Mouse (Mus musculus): ENCODE measurements around the gene Cyp2d22. TPM values are rescaled to one million over a fixed set of nuclear protein-coding genes. Genes with fewer than 3 reads are reported as not detected.

Cyp2d22 gene
- 0.07 and 0.80 TPM in 2 replicates for polyA plus RNA-seq (2012; ENCODE audit: low replicate concordance)

DNA sequence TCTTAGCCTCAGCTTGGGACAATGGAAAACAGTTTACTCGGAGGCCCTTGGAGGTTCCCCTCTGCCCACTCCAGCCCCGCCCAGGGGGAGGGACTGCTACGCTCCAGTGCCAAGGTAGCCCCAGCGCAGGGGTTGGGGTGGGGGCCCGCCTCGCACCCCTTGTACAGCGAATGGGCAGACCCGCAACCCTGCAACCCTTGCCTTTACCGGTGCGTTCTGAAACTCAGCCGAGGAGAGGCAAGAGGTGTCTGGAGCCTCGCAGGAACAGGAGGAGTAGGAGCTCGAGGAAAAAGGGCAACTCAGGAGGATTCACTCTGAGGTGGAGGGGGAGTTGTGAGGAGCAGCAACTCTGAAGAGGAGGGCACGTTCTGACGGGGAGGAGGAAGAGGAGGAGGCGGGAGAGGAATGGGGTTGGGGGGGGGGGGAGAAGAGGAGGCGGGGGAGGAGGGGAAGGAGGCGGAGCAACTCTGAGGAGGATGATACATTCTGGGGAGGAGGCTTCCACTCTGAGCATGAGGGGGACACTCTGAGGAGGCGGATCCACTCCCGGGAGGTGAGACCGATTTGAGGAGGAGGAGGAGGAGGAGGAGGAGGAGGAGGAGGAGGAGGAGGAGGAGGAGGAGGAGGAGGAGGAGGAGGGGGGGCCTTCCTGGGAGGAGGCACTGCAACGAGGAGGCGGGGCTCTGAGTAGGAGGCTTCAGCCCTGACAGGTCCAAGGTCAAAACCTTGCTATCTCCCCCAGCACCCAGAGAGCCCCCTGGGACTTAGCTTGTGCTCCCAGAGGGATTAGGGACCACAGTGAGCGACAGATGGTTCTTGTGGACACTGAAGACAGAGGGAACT is at the start of gene Cyp2d22:
Gene Cyp2d22, minus strand, starts transcription at position 390 of the 843 bp plus-strand sequence.

DNA sequence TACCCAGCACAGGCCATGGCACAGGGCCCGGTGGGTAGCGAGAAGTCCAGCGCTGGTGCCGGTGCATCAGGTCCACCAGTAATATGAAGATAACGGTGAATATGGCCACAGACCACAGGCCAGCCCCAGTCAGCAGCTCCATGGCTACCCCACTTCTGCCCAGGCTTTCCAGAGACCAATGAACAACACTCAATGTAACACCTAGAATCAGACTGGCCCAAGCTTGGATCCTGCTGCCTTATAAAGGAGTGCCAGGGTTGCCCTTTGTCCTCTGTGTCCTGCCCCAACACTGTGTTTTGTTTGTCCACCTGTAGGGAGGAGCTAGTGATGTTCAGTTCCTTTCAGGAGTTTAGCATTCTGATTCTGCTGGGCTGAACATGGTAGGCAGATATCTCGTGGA is 26.9 kb upstream of the Cyp2d22 start, which contains the start of gene Cyp2d10:
Gene Cyp2d10, minus strand, starts transcription at position 215 of the 400 bp plus-strand sequence.

DNA sequence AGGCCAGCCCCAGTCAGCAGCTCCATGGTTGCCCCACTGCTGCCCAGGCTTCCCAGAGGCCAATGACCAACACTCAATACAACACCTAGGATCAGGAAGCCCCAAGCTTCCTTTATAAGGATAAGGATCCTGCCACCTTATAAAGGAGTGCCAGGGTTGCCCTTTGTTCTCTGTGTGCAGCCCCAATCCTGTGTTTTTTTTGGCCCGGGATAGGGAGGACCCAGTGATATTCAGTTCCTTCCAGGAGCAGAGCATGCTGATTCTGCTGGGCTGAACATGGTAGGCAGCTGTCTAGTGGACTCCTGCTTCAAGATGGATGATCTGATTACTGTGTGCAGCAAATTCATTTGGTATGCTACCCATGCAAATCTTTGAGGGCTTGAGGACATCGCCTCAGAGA is 13.9 kb upstream of the Cyp2d22 start, which contains the start of gene Cyp2d11:
Gene Cyp2d11, minus strand, starts transcription at position 101 of the 400 bp plus-strand sequence.

DNA sequence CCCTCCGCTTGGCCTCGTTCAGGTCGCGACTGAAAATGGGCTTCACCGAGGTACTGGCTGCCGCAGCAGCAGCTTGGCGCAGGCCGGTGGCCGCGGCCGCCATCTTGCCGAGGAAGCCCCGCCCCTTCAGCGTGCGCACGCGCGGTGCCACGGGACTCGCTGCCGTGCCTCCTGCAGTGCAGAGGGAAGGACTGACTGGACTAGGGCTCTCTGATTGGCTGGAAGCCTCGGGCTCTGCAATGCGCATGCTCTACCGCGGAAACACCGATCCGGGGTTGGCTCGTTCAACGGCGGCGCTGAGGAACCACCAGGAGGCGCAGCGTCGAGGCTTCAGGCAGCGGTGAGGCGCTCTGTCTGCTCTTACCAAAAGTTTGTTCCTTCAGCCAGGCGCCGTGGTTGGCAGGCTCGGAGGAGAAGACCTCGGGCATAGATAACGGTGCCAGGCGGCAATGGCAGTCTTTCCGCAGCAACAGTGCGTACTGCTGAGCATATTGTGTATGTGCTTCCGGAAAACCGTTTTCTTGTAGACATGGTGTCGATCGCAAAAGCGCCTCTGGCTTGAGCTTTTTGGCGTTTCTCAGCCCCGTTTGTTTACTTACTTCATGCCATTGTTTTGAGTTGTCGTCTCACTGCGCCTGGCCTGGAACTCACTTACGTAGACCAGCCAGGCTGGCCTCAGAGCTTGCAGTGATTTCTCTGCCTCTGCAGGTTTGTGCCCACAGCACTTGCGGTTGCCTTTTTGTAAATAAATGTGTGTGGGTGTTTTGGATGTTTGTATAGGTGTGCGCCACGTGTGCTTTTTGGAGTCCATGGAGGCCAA is 25.7 kb downstream of the Cyp2d22 start, which contains the start of gene Ndufa6:
Gene Ndufa6, minus strand, starts transcription at position 197 of the 820 bp plus-strand sequence.

DNA sequence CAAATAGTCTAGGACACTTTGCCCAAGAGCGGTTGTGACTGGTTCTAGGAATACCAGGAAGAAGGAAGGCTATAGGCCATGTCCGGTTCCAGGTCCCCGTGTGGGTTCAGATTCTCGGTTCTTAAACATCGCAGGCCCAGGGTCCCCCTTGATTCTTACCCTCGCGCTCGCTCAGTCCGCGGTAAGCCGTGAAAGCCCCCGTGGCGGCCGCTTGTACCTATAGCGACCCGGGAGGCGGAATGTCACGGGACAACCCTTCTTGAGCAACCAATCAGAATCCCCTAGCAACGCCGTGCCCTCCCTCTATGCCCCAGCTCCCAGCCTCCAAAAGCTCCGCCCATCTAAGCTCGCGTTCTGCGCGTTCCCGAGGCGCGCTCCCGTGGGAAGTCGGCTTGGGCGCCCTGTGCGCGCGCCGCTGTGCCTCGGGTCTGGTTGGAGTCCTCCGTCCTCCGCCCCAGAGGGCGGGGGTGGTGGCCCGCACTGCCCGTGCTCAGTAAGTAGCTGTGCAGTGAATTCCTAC is 41.4 kb downstream of the Cyp2d22 start, which contains the start of the genes Naga, Pheta2 and Smdt1:
Gene Naga, minus strand, starts transcription at position 333 of the 520 bp plus-strand sequence.
Gene Pheta2, plus strand, starts transcription at position 350 of the 520 bp plus-strand sequence.
Gene Smdt1, plus strand, starts transcription at position 367 of the 520 bp plus-strand sequence.

Other genes starting within 250 kb of the Cyp2d22 start
- gene Srebf2, start 233.1 kb downstream of the Cyp2d22 start, polyA plus RNA-seq (2012; ENCODE audit: low replicate concordance), result 411 and 741 TPM in 2 replicates
- 3.5 and 9.3 TPM in 2 replicates for gene Shisa8, start 167.4 kb downstream of the Cyp2d22 start, polyA plus RNA-seq (2012; ENCODE audit: low replicate concordance)
- 51.6 and 117 TPM in 2 replicates for gene Tnfrsf13c, start 155.9 kb downstream of the Cyp2d22 start, polyA plus RNA-seq (2012; ENCODE audit: low replicate concordance)
- 74.9 and 105 TPM in 2 replicates for gene Cenpm, start 135.5 kb downstream of the Cyp2d22 start, polyA plus RNA-seq (2012; ENCODE audit: low replicate concordance)
- gene 1500009C09Rik, start 127.9 kb downstream of the Cyp2d22 start, polyA plus RNA-seq (2012; ENCODE audit: low replicate concordance), result not detected in 2 replicates
- gene Sept3, start 105.4 kb downstream of the Cyp2d22 start, polyA plus RNA-seq (2012; ENCODE audit: low replicate concordance), result 0.73 and 1.1 TPM in 2 replicates
- not detected in 2 replicates for gene Wbp2nl, start 81.3 kb downstream of the Cyp2d22 start, polyA plus RNA-seq (2012; ENCODE audit: low replicate concordance)
- 38.6 and 88.5 TPM in 2 replicates for gene Naga, start 41.3 kb downstream of the Cyp2d22 start, polyA plus RNA-seq (2012; ENCODE audit: low replicate concordance)
- gene Pheta2, start 41.3 kb downstream of the Cyp2d22 start, polyA plus RNA-seq (2012; ENCODE audit: low replicate concordance), result 5.0 and 17.1 TPM in 2 replicates
- 58.2 and 75.0 TPM in 2 replicates for gene Smdt1, start 41.3 kb downstream of the Cyp2d22 start, polyA plus RNA-seq (2012; ENCODE audit: low replicate concordance)
- 95.3 and 124 TPM in 2 replicates for gene Ndufa6, start 25.9 kb downstream of the Cyp2d22 start, polyA plus RNA-seq (2012; ENCODE audit: low replicate concordance)
- gene Cyp2d11, start 13.8 kb upstream of the Cyp2d22 start, polyA plus RNA-seq (2012; ENCODE audit: low replicate concordance), result not detected in 2 replicates
- not detected in 2 replicates for gene Cyp2d10, start 26.9 kb upstream of the Cyp2d22 start, polyA plus RNA-seq (2012; ENCODE audit: low replicate concordance)
- gene Cyp2d9, start 53.2 kb upstream of the Cyp2d22 start, polyA plus RNA-seq (2012; ENCODE audit: low replicate concordance), result not detected in 2 replicates
- gene Cyp2d12, start 174.8 kb upstream of the Cyp2d22 start, polyA plus RNA-seq (2012; ENCODE audit: low replicate concordance), result not detected in 2 replicates
- not detected in 2 replicates for gene Cyp2d34, start 240.7 kb upstream of the Cyp2d22 start, polyA plus RNA-seq (2012; ENCODE audit: low replicate concordance)